Mouse (Mus musculus): ENCODE results near the gene Ociad1.

Ociad1 gene

GRCm38 (mm10) chr5:73339779-73340722, 47.5 kb downstream of the Ociad1 start:
- no peak for DNase-seq

DNA sequence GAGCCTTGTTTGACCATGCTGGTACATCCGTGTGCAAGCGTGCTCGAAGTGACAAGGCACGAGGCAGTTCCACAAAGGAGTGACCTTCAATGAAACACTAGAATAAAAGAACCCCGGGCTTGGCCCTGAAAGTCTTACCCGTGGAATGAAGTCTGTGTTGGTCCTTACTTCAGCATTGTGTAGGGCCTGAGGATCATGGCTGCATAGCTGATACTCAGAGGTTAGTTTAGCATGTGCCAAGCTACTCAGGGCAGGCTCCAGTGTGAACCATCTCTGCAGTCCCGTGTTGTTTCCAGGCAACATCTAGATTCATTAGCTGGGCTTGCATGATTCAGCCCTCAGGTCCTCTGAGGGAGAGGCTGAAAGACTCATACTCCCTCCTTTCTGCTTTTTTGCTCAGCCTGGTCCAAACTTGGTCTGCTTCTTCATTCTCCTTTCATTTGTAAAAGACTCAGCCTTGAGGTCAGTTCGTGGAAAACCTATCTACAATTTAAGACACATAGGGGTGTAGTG, 48.2 kb downstream of the Ociad1 start, which contains the start of gene Ociad2:
Ociad2 (minus strand) TSS at position 306 of the 513 bp plus-strand sequence.
- DNase-seq, result no peak

GRCm38 (mm10) chr5:73342701-73343355, 50.2 kb downstream of the Ociad1 start:
- DNase-seq, result no peak

- no peak for DNase-seq
These were observed 51.7 kb downstream of the Ociad1 start for GRCm38 (mm10) chr5:73344310-73344709.

DNA sequence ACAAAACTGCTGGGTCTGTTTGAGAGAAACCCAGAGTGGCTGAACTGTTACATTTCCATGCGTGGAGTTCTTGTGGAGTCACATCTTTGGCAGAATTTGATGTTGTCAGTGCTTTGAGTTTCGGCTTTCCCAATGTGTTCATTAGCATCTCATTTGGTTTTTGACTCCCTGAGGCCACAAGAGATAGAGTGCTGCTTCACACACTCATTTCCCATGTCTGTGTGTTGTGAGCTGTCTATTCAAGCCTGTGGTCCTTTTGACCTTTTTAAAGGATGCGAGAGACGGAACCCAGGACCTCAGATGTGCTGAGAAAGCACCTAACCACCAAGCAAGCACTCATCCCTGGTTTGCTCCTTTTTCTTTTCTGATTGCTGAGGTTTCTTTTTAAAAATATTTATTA, 52.7 kb downstream of the Ociad1 start:
- no peak for DNase-seq

DNA sequence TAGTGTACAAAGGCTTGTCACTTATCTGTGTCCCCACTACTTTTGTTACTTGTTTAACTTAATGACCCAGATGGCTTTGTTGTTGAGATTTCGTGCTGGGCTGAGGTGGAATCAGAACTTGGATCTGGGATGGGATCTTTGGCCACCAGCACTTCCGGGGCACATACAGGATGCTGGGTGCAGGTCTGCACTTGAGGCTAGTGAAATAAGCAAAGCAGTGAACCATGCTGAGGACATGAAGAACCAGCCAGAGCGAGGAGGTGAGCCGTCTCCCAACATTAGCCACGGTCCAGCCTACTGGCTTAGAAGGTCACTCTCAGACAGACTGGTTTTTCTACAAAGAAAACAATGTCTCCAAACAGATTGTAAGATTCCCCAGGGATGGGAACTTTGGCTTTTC, 56.9 kb downstream of the Ociad1 start:
- no peak for DNase-seq

GRCm38 (mm10) chr5:73351796-73352195, 59.2 kb downstream of the Ociad1 start:
- DNase-seq, result no peak

DNA sequence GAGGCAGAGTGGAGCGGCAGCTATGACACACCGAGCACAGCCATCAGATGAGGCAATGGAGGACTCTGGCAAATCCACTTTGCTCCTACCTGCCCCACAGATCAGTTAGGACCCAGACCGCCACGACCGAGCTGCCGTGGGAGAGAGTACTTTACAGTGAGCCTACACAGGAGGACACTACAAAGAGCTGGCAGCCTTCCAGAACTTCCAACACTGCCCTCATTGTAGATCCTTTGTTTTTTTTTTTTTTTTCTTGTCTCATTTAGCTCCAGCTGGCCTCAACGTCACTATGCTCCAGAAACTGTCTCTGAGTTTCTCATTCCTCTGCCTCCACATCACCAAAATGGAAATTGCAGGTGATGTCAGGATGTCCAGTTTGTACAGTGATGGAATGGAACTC, 60.9 kb downstream of the Ociad1 start:
- no peak for DNase-seq

- DNase-seq, result no peak
These were observed 61.4 kb downstream of the Ociad1 start for GRCm38 (mm10) chr5:73353978-73354377.

DNA sequence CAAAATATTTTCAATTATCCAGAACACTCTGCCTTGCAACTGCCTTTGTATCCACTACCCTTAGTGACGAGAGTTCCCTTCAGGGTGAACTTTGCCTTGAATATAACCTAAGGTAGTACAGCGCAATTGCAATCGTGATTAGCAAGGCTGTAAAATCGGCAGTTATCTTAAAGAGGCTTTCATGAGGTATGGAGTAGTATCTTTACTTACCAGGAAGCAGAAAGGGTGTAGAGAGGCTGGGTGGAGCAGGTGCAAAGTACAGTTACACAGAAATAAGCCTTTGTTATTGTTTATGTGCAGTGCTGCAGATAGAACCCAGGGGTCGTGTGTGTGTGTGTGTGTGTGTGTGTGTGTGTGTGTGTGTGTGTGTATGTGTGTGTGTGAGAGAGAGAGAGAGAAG, 62.8 kb downstream of the Ociad1 start:
- DNase-seq, result peak; percentile 48

DNA sequence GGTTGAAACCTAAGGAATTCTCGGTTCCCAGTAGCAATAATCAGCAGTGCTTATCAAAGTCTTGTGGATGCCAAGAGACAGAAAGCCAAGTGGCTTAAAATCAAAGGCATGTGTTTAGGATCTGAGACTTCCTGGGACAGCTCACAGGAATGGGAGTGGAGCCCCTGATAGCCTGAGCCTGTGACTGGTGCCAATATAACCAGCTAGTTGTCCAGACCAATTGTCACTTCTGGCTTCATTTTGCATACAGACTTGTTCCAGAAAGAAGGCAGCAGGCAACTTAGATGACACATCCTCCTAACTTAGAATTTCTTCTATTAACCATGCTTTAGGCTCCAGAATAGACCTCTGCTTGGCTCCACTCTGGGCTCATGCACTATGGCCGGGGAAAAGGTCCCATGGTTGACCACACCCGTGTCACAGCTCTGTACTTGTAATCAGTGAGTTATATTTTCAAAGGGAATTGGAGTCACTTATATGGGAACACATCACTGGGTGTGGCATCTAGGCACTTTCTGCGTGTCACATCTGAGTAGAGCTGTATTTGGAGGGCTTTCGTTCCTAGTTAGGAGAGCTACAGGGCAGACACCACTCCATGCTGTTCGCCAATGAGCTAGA, 66.7 kb downstream of the Ociad1 start:
- no peak for DNase-seq

DNA sequence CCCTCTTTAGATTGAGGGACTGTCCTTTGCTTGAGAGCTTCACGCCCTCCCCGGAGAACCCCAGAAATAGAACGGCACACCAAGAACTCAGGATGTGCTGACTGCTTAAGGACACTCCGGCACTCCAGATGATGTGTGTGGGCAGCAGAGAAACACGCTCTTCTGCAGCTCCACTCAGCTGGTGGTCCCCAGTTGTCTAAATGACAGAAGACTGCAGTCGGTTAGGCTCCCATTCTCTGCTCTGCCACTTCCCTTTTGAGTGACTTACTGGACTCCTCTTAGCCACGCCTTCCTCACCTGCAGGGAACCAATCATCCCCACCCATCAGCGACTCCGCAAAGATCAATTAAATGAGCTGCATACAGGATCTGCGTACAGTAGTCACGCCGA, 67.2 kb downstream of the Ociad1 start:
- peak; percentile 26 for DNase-seq

- no peak for DNase-seq
These were observed 67.7 kb downstream of the Ociad1 start for GRCm38 (mm10) chr5:73360240-73360639.

GRCm38 (mm10) chr5:73362338-73362737, 69.8 kb downstream of the Ociad1 start:
- no peak for DNase-seq

- DNase-seq, result no peak
These were observed 70.2 kb downstream of the Ociad1 start for GRCm38 (mm10) chr5:73362791-73363190.

Data from liver (tissue).